Mouse (Mus musculus): ENCODE measurements around the gene Rab8a. TPM values are rescaled to one million over a fixed set of nuclear protein-coding genes. Genes with fewer than 3 reads are reported as not detected.

Gene Rab8a
- polyA plus RNA-seq, 1 experiment from 2014 or later = 101 TPM

DNA sequence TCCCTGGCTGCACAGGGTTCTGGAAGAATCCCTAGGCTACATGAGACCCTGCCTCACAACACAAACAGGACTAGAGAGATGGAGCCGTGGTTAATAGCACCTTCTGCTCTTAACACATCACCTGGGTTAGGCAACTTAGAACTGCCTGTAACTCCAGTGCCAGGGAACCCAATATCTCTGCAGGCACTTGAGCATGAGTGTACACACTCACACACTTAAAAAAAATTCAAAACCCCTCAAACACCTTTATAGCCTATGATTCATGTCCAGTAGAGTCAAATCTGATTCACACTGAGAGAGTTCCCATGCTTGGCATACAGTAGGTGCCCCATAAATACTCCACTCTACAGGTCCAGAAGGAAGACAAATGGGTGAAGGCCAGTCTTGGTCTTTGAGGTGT is 28.6 kb upstream of the Rab8a start:
- 69% methylated on average over 1 of the region's 1 CpGs for WGBS
- no peak for ATAC-seq (replicated peaks; ENCODE audit: extremely low read depth, insufficient read depth, low FRiP score)
- H3K9me3 ChIP-seq (replicated peaks; ENCODE audit: control insufficient read depth, low read length) = no peaks in the 10 kb centered on the region
- H3K27ac ChIP-seq (ENCODE audit: low read length) = no peak overlapping the region; the same call in 1 of the 2 replicates
- no peak overlapping the region for H3K4me3 ChIP-seq (ENCODE audit: low read length)
- no peaks in the 10 kb centered on the region for H3K27me3 ChIP-seq (ENCODE audit: control insufficient read depth, insufficient read depth, low read length)
- H3K4me2 ChIP-seq (ENCODE audit: low read depth, low read length) = no peak overlapping the region
- H3K4me1 ChIP-seq (ENCODE audit: control insufficient read depth, insufficient read depth, low read length) = peaks cover 25% of the 10 kb centered on the region
- no peaks in the 10 kb centered on the region for H3K36me3 ChIP-seq (ENCODE audit: control insufficient read depth, insufficient read depth)
- H3K9ac ChIP-seq (ENCODE audit: low read length) = no peak overlapping the region

DNA sequence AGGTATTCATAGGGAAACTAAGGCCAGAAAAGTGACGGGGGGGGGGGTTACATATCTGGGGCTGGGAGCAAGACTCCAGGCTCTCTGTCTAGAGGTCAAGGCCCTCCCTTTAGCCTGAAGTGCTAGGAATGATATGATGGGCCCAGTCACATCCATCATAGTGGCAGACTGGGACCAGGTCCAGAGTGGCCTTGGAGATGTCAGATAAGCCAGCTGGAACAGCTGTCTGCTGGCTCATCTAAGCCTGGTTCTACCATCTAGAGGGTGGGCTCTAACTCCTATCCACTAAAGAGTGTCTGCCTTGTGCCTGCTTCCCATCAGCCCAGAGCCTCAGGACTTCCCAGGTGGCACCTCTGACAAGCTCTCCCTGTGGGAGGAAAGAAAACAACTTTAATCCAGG is 28.1 kb upstream of the Rab8a start:
- Histone ChIP-seq H3K4me1 (ENCODE audit: control insufficient read depth, insufficient read depth, low read length) (peaks cover 30% of the 10 kb centered on the region), H3K4me3 (ENCODE audit: low read length) (no peak overlapping the region), H3K27ac (ENCODE audit: low read length) (peak overlapping the region; percentile 5), H3K9me3 (replicated peaks; ENCODE audit: control insufficient read depth, low read length) (no peaks in the 10 kb centered on the region), H3K36me3 (ENCODE audit: control insufficient read depth, insufficient read depth) (no peaks in the 10 kb centered on the region), H3K27me3 (ENCODE audit: control insufficient read depth, insufficient read depth, low read length) (no peaks in the 10 kb centered on the region), H3K4me2 (ENCODE audit: low read depth, low read length) (no peak overlapping the region), H3K9ac (ENCODE audit: low read length) (no peak overlapping the region)
- no peak for ATAC-seq (replicated peaks; ENCODE audit: extremely low read depth, insufficient read depth, low FRiP score)
- WGBS = 57% methylated on average over 1 of the region's 1 CpGs

DNA sequence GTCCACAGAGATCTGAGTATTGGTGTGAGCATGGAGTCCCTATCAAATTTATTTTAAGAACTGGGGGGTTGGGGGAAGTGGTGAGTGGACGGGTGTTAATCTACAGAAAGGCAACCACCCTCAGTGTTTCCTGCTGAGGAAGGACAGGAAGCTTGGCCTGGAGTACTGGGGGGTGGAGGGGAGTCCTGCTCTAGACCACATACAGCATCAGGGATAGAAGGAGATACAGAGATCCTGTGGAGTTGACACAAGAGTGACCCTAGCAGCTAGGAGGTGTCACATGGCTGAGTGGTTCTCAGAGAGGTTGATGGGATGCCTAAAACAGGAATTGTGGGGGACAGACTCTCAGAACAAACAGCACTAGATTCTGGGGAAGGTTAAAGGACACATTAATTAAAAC is 27.5 kb upstream of the Rab8a start:
- 11% methylated on average over 1 of the region's 1 CpGs for WGBS
- ATAC-seq (replicated peaks; ENCODE audit: extremely low read depth, insufficient read depth, low FRiP score) = no peak
- peaks cover 4% of the 10 kb centered on the region for H3K36me3 ChIP-seq (ENCODE audit: control insufficient read depth, insufficient read depth)
- no peaks in the 10 kb centered on the region for H3K9me3 ChIP-seq (replicated peaks; ENCODE audit: control insufficient read depth, low read length)
- H3K4me1 ChIP-seq (ENCODE audit: control insufficient read depth, insufficient read depth, low read length) = peaks cover 34% of the 10 kb centered on the region
- H3K27ac ChIP-seq (ENCODE audit: low read length) = peak overlapping the region; percentile 5
- no peak overlapping the region for H3K9ac ChIP-seq (ENCODE audit: low read length)
- H3K4me2 ChIP-seq (ENCODE audit: low read depth, low read length) = no peak overlapping the region
- no peak overlapping the region for H3K4me3 ChIP-seq (ENCODE audit: low read length)
- H3K27me3 ChIP-seq (ENCODE audit: control insufficient read depth, insufficient read depth, low read length) = no peaks in the 10 kb centered on the region

DNA sequence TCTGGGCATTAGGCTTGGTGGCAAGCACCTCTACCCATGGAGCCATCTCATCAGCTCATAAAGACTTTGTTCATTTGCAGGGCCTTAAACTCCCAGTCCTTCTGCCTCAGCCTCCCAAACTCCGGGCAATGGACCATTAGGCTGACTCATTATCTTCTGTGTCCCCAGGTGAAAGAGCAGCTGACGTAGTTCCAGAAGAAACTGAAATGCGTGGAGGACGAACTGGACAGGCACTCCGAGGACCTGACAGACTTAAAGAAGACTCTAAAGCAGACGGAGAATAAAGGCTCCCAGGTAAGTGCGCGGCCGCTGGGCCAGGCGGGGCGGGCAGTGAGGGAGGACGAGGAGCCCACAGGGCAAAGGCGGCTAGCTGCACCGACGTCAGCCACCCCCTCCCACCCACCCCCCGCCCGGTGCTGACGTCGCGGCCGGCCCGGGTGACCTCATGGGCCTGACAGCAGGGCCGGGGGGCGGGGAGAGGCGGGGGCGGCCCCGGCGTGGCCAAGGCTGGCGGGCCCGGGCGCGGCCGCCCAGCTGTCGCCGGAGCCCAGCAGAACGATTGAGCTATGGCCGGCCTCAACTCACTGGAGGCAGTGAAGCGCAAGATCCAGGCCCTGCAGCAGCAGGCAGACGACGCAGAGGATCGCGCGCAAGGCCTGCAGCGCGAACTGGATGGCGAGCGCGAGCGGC is 26.1 kb upstream of the Rab8a start, which contains the start of gene Tpm4:
Tpm4 (plus strand) TSS at position 220 of the 690 bp plus-strand sequence.
- Histone ChIP-seq H3K4me1 (ENCODE audit: control insufficient read depth, insufficient read depth, low read length) (peaks cover 37% of the 10 kb centered on the region), H3K27me3 (ENCODE audit: control insufficient read depth, insufficient read depth, low read length) (no peaks in the 10 kb centered on the region), H3K4me3 (ENCODE audit: low read length) (peak within 1 kb of the TSS; percentile 87), H3K4me2 (ENCODE audit: low read depth, low read length) (peak within 1 kb of the TSS; percentile 79), H3K36me3 (ENCODE audit: control insufficient read depth, insufficient read depth) (peaks cover 18% of the 10 kb centered on the region), H3K9ac (ENCODE audit: low read length) (peak within 1 kb of the TSS; percentile 98), H3K9me3 (replicated peaks; ENCODE audit: control insufficient read depth, low read length) (no peaks in the 10 kb centered on the region), H3K27ac (ENCODE audit: low read length) (peak within 1 kb of the TSS; percentile 98)
- 2% methylated on average over 38 of the region's 49 CpGs for WGBS
- ATAC-seq (replicated peaks; ENCODE audit: extremely low read depth, insufficient read depth, low FRiP score) = peak; percentile 82

DNA sequence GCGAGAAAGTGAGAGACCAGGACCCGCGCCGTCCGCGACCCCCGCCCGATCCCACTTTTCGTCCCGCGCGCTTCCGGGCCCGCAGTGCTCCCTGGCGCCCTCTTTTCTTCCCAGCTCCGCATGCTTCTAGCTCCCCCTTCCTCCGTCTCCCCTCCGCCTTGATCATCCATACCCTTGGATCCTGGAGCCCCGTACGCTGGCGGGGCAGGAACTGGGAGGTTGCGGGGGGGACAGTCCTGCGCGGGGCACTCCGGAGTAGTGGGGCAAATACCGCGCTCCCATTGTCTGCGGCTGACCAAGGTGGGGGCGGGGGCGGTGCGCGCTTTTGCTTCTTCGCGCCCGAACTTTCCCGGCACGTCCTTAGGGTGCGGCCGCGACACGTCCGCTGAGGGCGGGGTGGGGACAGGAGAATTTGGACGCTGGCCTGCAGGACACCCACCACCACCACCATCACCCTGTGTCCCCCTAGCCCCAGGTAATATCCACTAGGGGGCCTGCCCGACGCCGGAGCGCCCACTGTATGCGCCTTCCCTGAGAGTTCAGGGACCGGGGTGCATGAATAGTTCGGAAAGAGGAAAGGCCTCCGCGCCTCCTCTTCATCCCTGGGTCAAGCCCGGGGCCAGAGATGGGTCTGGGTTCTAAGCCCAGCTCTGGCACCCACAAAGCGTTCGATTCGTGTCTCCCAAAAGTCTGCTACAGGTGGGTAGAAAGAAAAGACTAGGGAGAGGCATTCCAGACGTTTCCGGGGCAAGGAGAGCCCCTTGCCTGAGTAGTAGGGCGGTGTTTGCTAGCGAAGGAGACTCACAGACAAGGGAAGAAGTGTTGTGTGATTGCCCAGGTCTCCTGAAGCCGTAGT is 25.3 kb upstream of the Rab8a start:
- Histone ChIP-seq H3K4me3 (ENCODE audit: low read length) (peak overlapping the region; percentile 87), H3K27me3 (ENCODE audit: control insufficient read depth, insufficient read depth, low read length) (no peaks in the 10 kb centered on the region), H3K4me1 (ENCODE audit: control insufficient read depth, insufficient read depth, low read length) (peaks cover 37% of the 10 kb centered on the region), H3K9me3 (replicated peaks; ENCODE audit: control insufficient read depth, low read length) (no peaks in the 10 kb centered on the region), H3K9ac (ENCODE audit: low read length) (peak overlapping the region; percentile 98), H3K4me2 (ENCODE audit: low read depth, low read length) (peak overlapping the region; percentile 79), H3K27ac (ENCODE audit: low read length) (peak overlapping the region; percentile 98), H3K36me3 (ENCODE audit: control insufficient read depth, insufficient read depth) (peaks cover 19% of the 10 kb centered on the region)
- under 1% methylated on average over 62 of the region's 62 CpGs for whole genome bisulfite sequencing
- peak; percentile 69 for ATAC-seq (replicated peaks; ENCODE audit: extremely low read depth, insufficient read depth, low FRiP score)

DNA sequence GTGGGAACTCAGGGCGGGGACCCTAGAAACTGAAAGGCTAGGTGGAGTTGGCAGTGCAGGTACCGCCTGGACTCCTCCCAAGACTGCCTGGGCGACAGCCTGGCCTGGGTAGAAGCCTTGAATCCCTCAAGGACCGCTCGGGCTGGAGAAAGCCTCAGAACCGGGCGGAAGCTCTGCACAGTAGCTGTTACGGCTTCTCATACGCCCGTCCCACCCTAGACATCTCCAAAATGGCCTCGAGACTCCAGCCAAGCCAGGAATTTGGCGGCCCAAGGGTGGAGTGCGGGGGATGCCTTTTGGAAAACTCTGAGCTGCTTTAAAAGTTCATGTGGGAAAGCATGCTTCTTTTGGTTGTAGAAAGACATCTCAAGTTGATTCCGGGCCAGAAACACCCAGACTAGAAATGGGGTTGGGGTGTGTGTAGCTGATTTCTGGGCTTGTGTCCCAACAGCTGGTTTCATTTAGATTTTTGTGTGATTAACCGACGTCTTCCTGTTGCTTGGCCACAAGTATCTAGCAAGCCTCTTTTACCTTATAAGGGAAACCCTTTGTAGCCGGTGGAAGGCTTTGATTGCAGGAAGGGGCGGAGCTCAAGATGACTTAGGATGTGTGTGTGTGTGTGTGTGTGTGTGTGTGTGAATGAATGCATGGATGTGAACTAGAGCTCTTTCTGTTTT is 24.6 kb upstream of the Rab8a start:
- Histone ChIP-seq H3K4me2 (ENCODE audit: low read depth, low read length) (peak overlapping the region; percentile 79), H3K4me3 (ENCODE audit: low read length) (peak overlapping the region; percentile 87), H3K9ac (ENCODE audit: low read length) (peak overlapping the region; percentile 98), H3K4me1 (ENCODE audit: control insufficient read depth, insufficient read depth, low read length) (peaks cover 37% of the 10 kb centered on the region), H3K9me3 (replicated peaks; ENCODE audit: control insufficient read depth, low read length) (no peaks in the 10 kb centered on the region), H3K36me3 (ENCODE audit: control insufficient read depth, insufficient read depth) (peaks cover 27% of the 10 kb centered on the region), H3K27ac (ENCODE audit: low read length) (peak overlapping the region; percentile 98), H3K27me3 (ENCODE audit: control insufficient read depth, insufficient read depth, low read length) (no peaks in the 10 kb centered on the region)
- WGBS = under 1% methylated on average over 18 of the region's 18 CpGs
- ATAC-seq (replicated peaks; ENCODE audit: extremely low read depth, insufficient read depth, low FRiP score) = peak; percentile 46

DNA sequence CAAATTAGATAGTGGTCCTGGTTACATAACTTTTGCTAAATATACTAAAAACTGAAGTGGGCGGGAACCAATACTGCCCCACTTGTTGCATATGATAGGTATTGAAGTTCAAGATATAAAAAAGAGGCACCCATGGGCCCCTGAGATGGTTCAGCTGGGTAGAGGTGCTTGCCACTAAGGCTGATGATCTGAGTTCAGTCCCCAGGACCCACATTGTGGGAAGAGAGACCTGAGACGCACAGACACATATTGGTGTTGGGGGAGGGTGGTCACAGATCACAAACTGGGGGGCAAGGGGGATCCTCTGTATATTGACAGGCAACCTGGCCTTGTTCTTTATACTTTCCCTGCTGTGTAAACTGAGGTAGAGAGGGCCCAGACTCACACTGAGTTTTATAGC is 23.6 kb upstream of the Rab8a start:
- H3K4me3 ChIP-seq (ENCODE audit: low read length) = peak overlapping the region; percentile 87; the same call in 1 of the 2 replicates
- H3K9me3 ChIP-seq (replicated peaks; ENCODE audit: control insufficient read depth, low read length) = no peaks in the 10 kb centered on the region
- peaks cover 37% of the 10 kb centered on the region for H3K4me1 ChIP-seq (ENCODE audit: control insufficient read depth, insufficient read depth, low read length)
- H3K4me2 ChIP-seq (ENCODE audit: low read depth, low read length) = peak overlapping the region; percentile 79
- H3K27me3 ChIP-seq (ENCODE audit: control insufficient read depth, insufficient read depth, low read length) = no peaks in the 10 kb centered on the region
- 74% methylated on average over 2 of the region's 2 CpGs for WGBS
- no peak overlapping the region; the same call in 1 of the 2 replicates for H3K27ac ChIP-seq (ENCODE audit: low read length)
- peak overlapping the region; percentile 98 for H3K9ac ChIP-seq (ENCODE audit: low read length)
- H3K36me3 ChIP-seq (ENCODE audit: control insufficient read depth, insufficient read depth) = peaks cover 36% of the 10 kb centered on the region
- ATAC-seq (replicated peaks; ENCODE audit: extremely low read depth, insufficient read depth, low FRiP score) = no peak

DNA sequence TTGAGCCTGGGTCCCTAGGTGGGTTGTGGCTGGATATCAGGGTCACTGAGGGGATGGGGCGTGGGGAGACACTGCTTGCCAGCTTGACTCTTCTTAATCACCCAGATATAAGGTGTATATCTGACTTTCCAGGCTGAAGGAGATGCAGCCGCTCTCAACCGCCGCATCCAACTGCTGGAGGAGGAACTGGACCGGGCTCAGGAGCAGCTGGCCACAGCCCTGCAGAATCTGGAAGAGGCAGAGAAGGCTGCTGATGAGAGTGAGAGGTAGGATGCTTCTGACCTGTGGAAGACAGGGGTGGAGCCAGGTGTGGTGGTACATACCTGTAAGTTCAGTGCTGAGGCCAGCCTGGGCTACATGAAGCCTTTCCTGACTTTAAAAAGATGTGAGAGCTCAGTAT is 22.5 kb upstream of the Rab8a start:
- Histone ChIP-seq H3K27ac (ENCODE audit: low read length) (no peak overlapping the region), H3K4me3 (ENCODE audit: low read length) (no peak overlapping the region), H3K9me3 (replicated peaks; ENCODE audit: control insufficient read depth, low read length) (no peaks in the 10 kb centered on the region), H3K36me3 (ENCODE audit: control insufficient read depth, insufficient read depth) (peaks cover 44% of the 10 kb centered on the region), H3K9ac (ENCODE audit: low read length) (no peak overlapping the region), H3K27me3 (ENCODE audit: control insufficient read depth, insufficient read depth, low read length) (no peaks in the 10 kb centered on the region), H3K4me2 (ENCODE audit: low read depth, low read length) (no peak overlapping the region), H3K4me1 (ENCODE audit: control insufficient read depth, insufficient read depth, low read length) (peaks cover 26% of the 10 kb centered on the region)
- ATAC-seq (replicated peaks; ENCODE audit: extremely low read depth, insufficient read depth, low FRiP score) = no peak
- WGBS = 93% methylated on average over 5 of the region's 5 CpGs

All from heart, embryonic 16.5 days (tissue).